Mouse (Mus musculus) urinary bladder, postnatal 36 days (tissue): ENCODE results near the gene Defa34.
"Not testable (repeated sequence)": the region's sequence is repeated elsewhere in the genome, so short reads cannot be mapped to it uniquely, and the experiment has no call there.

Source experiments
- DNase-seq, 2 experiments: peaks; one replicate each; pipeline ENCODE4 v3.0.0; 2022; ENCODE audit warnings: low spot score in 2 of 2, mixed read lengths in 1 of 2

The Defa34 gene

GRCm38 (mm10) chr8:21665497-21665896, at the start of gene Defa34:
Gene Defa34 (plus strand): TSS chr8:21665797.
- not testable (repeated sequence) for DNase-seq

GRCm38 (mm10) chr8:21617883-21618282, 47.7 kb upstream of the Defa34 start, which contains the start of gene Defa26:
Gene Defa26 (plus strand): TSS chr8:21618183.
- not testable (repeated sequence) for DNase-seq

DNA sequence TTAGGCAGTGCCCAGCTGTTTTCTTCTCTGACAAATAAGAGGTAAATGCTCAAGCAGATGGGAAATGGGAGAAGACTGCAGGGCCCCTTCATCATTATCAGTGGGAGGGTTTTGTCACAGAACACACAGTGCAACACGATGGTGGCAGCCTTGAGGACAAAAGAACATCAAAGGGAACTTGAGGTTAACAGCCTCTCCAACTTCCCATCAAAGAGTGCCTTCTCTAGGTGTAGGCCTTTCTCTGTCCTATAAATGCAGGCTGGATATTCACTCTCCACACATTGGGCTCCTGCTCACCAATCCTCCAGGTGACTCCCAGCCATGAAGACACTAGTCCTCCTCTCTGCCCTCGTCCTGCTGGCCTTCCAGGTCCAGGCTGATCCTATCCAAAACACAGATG, 10.1 kb upstream of the Defa34 start, which contains the start of gene Defa17:
Gene Defa17 (plus strand): TSS at position 301 of the 400 bp plus-strand sequence.
- not testable (repeated sequence) for DNase-seq

DNA sequence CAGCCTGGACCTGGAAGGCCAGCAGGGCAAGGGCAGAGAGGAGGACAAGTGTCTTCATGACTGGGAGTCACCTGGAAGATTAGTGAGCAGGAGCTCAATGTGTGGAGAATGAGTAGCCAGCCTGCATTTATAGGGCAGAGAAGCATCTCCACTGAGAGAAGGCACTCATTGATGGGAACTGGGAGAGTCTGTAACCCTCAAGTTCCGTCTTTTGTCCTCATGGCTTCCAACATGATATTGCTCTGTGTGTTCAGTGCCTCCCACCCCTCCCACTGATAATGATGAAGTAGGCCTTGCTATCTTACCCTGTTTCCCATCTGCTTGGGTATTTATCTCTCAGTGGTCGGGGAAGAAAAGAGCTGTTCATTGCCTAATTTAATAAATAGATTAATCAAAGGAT, 37.9 kb downstream of the Defa34 start, which contains the start of gene AY761184:
Gene AY761184 (minus strand): TSS at position 101 of the 400 bp plus-strand sequence.
- DNase-seq: not testable (repeated sequence)
